Mouse (Mus musculus) cerebellum, adult 2 months (tissue): ENCODE data around the gene Cttn. TPM values are rescaled to one million over a fixed set of nuclear protein-coding genes. Genes with fewer than 3 reads are reported as not detected.

Experiments used
- DNase-seq, 2 experiments: peaks; one replicate each; pipeline ENCODE4 v3.0.0; 2021
- H3K27ac ChIP-seq: fragments of 200-500 bp; 2 replicates; pipeline ENCODE4 v1.5.1; 2012; ENCODE audit warnings: low read length, control low read depth, inconsistent platforms; ENCODE audit not compliant: insufficient read depth
- H3K27me3 ChIP-seq: fragments of 200-500 bp; 2 replicates; pipeline ENCODE4 v1.6.1; 2012; ENCODE audit warnings: inconsistent platforms, mild to moderate bottlenecking, low read length, moderate library complexity; ENCODE audit not compliant: control insufficient read depth, insufficient read depth
- H3K4me1 ChIP-seq: fragments of 200-500 bp; 2 replicates; pipeline ENCODE4 v1.6.1; 2011; ENCODE audit warnings: low read length; ENCODE audit not compliant: control insufficient read depth, insufficient read depth
- H3K4me3 ChIP-seq: fragments of 200-500 bp; replicated peaks from 2 replicates; pipeline ENCODE3; 2011; ENCODE audit warnings: mild to moderate bottlenecking, low read depth, low read length, control low read depth; ENCODE audit not compliant: insufficient read depth
- CTCF ChIP-seq: fragments of 200-500 bp; IDR thresholded peaks from 2 replicates; pipeline ENCODE4 v1.5.1; 2011; ENCODE audit warnings: low read depth, mild to moderate bottlenecking, control low read depth, low read length, moderate library complexity, borderline replicate concordance; ENCODE audit not compliant: insufficient read depth
- POLR2A ChIP-seq: fragments of 200-500 bp; IDR thresholded peaks from 2 replicates; pipeline ENCODE4 v1.6.1; 2011; ENCODE audit warnings: low read length, control low read depth, borderline replicate concordance; ENCODE audit not compliant: insufficient read depth
- WGBS: fragments of 180-500 bp; shearing (Covaris S2); methylation state at CpG from one replicate; pipeline ENCODE4 v1.1.7; 2018; 5-methylcytosine and 5-hydroxymethylcytosine counted together
- polyA plus RNA-seq: library from polyadenylated mRNA; depleted of rRNA; stranded (reverse); fragments of >200 nt; gene quantifications from 2 replicates; pipeline ENCODE4 v1.2.3, GENCODE M21; 2012

Gene Cttn
- polyA plus RNA-seq, 1 experiment: 131 TPM

- Histone ChIP-seq H3K27ac (no peak overlapping the region), H3K4me1 (no peaks in the 10 kb centered on the region), H3K4me3 (no peak overlapping the region), H3K27me3 (no peaks in the 10 kb centered on the region)
- DNase-seq: no peak
- 87% methylated on average over 6 of the region's 6 CpGs for WGBS
- TF ChIP-seq CTCF: no peak
- TF ChIP-seq POLR2A: no peak
These were observed 18.4 kb upstream of the Cttn start for GRCm38 (mm10) chr7:144489067-144489774.

DNA sequence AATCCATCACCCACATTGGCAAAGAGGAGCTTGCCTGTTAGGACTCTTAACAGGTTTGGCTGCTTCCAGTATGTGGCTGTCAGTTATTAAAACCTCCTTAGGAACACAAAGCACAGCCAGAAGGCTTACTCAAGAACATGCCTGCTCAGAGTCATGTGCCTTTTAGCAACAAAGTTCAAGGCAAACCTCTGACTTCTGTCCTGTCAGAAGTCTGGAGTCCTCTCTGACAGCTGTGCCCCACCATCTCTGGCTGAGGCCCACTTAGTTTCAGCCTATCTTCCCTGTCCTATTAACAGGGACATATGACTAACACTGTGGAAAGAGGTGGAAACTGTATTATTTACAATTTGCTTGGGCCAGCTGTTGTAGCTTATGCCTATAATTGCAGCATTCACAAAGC is 9.5 kb upstream of the Cttn start:
- H3K4me3 ChIP-seq: no peak overlapping the region
- no peaks in the 10 kb centered on the region for H3K27me3 ChIP-seq
- no peak for DNase-seq
- H3K27ac ChIP-seq: no peak overlapping the region
- no peaks in the 10 kb centered on the region for H3K4me1 ChIP-seq
- TF ChIP-seq CTCF (no peak), POLR2A (no peak)

DNA sequence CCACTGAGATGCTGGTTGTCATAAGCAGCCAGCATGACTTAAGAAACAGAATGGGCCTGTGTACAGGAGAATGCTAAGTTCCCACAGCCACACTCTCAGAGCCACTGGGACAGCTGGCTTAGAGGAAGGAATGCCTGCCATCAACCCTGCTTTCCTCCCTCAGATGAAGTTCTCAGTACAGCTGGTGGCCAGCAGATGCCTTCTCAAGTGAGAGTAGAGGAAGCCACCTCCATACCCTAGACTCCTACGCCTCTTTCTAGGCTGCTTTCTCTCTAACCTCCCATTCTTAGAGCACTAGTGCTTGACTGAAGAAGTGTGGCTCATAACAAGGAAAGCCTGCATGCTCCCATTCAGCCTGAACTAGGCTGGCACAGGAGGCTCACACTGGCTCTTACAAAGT is 8.8 kb upstream of the Cttn start:
- H3K4me3 ChIP-seq: no peak overlapping the region
- TF ChIP-seq POLR2A (no peak), CTCF (no peak)
- H3K27ac ChIP-seq: no peak overlapping the region
- no peak for DNase-seq
- no peaks in the 10 kb centered on the region for H3K4me1 ChIP-seq
- WGBS: 100% methylated on average over 1 of the region's 1 CpGs
- H3K27me3 ChIP-seq: no peaks in the 10 kb centered on the region

DNA sequence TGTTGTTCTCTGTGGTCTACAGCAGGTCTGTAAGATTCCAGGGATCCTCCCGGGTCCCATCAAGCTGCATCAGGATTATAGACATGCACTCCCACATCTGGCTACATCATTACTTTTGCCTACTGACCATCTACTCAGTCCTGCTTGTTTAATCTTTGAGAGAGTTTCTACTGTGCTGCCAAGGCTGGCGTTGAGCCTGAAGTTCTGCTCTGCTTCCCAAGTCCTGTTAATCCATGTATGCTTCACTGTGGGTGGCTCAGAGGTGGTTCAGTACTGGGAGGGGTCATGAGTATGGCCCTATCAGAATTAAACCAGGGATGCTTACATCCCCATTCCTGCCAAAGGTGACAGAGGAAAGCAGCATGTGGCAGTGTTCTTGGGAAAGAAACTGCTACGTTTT is 4.9 kb upstream of the Cttn start:
- Histone ChIP-seq H3K4me3 (no peak overlapping the region), H3K4me1 (no peaks in the 10 kb centered on the region), H3K27ac (no peak overlapping the region), H3K27me3 (no peaks in the 10 kb centered on the region)
- TF ChIP-seq CTCF (no peak), POLR2A (no peak)
- no peak for DNase-seq
- 64% methylated on average over 3 of the region's 3 CpGs for WGBS

- 78% methylated on average over 4 of the region's 4 CpGs for WGBS
- no peak for DNase-seq
- H3K27ac ChIP-seq: no peak overlapping the region
- peaks cover 13% of the 10 kb centered on the region; the same call in 1 of the 2 replicates for H3K4me1 ChIP-seq
- no peak overlapping the region for H3K4me3 ChIP-seq
- TF ChIP-seq POLR2A (no peak), CTCF (no peak)
- no peaks in the 10 kb centered on the region for H3K27me3 ChIP-seq
These were observed 2.7 kb upstream of the Cttn start for GRCm38 (mm10) chr7:144473486-144473885.

DNA sequence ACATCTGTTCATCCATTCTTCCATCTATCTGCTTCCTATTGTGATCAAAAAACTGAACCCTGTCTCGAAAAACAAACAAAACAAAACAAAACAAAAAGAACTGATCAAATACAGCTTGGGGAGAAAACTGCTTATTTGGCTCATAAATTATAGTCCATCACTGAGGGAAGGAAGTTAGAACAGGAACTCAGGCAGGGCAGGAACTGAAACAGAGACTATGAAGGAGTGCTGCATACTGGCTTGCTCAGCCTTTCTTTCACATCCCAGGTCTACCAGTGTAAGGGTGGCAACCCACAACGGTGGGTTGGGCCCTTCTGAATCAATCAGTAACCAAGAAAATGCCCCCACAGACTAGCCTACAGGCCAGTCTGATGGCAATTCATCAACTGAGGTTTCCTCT is 294 bp upstream of the Cttn start:
- peak overlapping the region; percentile 19; the same call in 1 of the 2 replicates for H3K27ac ChIP-seq
- H3K27me3 ChIP-seq: no peaks in the 10 kb centered on the region
- TF ChIP-seq CTCF (no peak), POLR2A (no peak)
- peak overlapping the region; percentile 89 for H3K4me3 ChIP-seq
- DNase-seq: no peak
- 78% methylated on average over 2 of the region's 2 CpGs for WGBS
- H3K4me1 ChIP-seq: peaks cover 13% of the 10 kb centered on the region; the same call in 1 of the 2 replicates

GRCm38 (mm10) chr7:144469908-144470544 is 783 bp downstream of the Cttn start:
- H3K4me1 ChIP-seq: peaks cover 13% of the 10 kb centered on the region; the same call in 1 of the 2 replicates
- DNase-seq: peak in 1 of 2 experiments; percentile 15
- no peak for TF ChIP-seq POLR2A
- TF ChIP-seq CTCF: no peak
- H3K4me3 ChIP-seq: peak overlapping the region; percentile 89
- H3K27me3 ChIP-seq: no peaks in the 10 kb centered on the region
- WGBS: 2% methylated on average over 31 of the region's 31 CpGs
- H3K27ac ChIP-seq: peak overlapping the region; percentile 25; the same call in 1 of the 2 replicates

GRCm38 (mm10) chr7:144469181-144469641 is 1.6 kb downstream of the Cttn start:
- no peak overlapping the region for H3K27ac ChIP-seq
- TF ChIP-seq POLR2A (no peak), CTCF (no peak)
- no peak for DNase-seq
- H3K4me3 ChIP-seq: peak overlapping the region; percentile 89
- H3K4me1 ChIP-seq: peaks cover 13% of the 10 kb centered on the region; the same call in 1 of the 2 replicates
- WGBS: 0% methylated on average over 4 of the region's 4 CpGs
- H3K27me3 ChIP-seq: no peaks in the 10 kb centered on the region
